Mouse (Mus musculus) A20 (cell line): ENCODE results near the gene Blzf1.

Experiments used
- DNase-seq: peaks from one replicate; pipeline ENCODE4 v3.0.0-alpha.2; 2011; ENCODE audit warnings: low read depth, low spot score

Blzf1 gene

GRCm38 (mm10) chr1:164294071-164294470 lies 13.2 kb downstream of the Blzf1 start:
- DNase-seq: no peak

- no peak for DNase-seq
Observed at GRCm38 (mm10) chr1:164292040-164292439, 15.2 kb downstream of the Blzf1 start.

GRCm38 (mm10) chr1:164287406-164287805 lies 19.9 kb downstream of the Blzf1 start:
- DNase-seq: no peak

GRCm38 (mm10) chr1:164284007-164284406 lies 23.3 kb downstream of the Blzf1 start:
- no peak for DNase-seq

GRCm38 (mm10) chr1:164279332-164279731 lies 28.0 kb downstream of the Blzf1 start:
- DNase-seq: no peak

GRCm38 (mm10) chr1:164276552-164276951 lies 30.7 kb downstream of the Blzf1 start:
- peak; percentile 28 for DNase-seq

GRCm38 (mm10) chr1:164275455-164275954 lies 31.8 kb downstream of the Blzf1 start, which contains the start of gene Ccdc181:
Ccdc181 (plus strand) TSS chr1:164275585.
- peak; percentile 99 for DNase-seq

- no peak for DNase-seq
Observed at GRCm38 (mm10) chr1:164273659-164274058, 33.6 kb downstream of the Blzf1 start.

GRCm38 (mm10) chr1:164270941-164271340 lies 36.3 kb downstream of the Blzf1 start:
- no peak for DNase-seq

- DNase-seq: no peak
Observed at GRCm38 (mm10) chr1:164261553-164261952, 45.7 kb downstream of the Blzf1 start.

GRCm38 (mm10) chr1:164260171-164261028 lies 46.9 kb downstream of the Blzf1 start:
- no peak for DNase-seq

GRCm38 (mm10) chr1:164254836-164255235 lies 52.5 kb downstream of the Blzf1 start:
- DNase-seq: no peak

GRCm38 (mm10) chr1:164252551-164252950 lies 54.7 kb downstream of the Blzf1 start:
- DNase-seq: no peak

- no peak for DNase-seq
Observed at GRCm38 (mm10) chr1:164251438-164251837, 55.9 kb downstream of the Blzf1 start.

- peak; percentile 42 for DNase-seq
Observed at GRCm38 (mm10) chr1:164250391-164251150, 56.7 kb downstream of the Blzf1 start.

GRCm38 (mm10) chr1:164249332-164249711 lies 58.0 kb downstream of the Blzf1 start:
- DNase-seq: no peak

GRCm38 (mm10) chr1:164248465-164249331 lies 58.6 kb downstream of the Blzf1 start, which contains the start of gene Slc19a2:
Slc19a2 (plus strand) TSS chr1:164249046.
- peak; percentile 98 for DNase-seq

- DNase-seq: peak; percentile 68
Observed at GRCm38 (mm10) chr1:164247971-164248370, 59.3 kb downstream of the Blzf1 start.

GRCm38 (mm10) chr1:164247442-164247841 lies 59.8 kb downstream of the Blzf1 start:
- no peak for DNase-seq

- DNase-seq: no peak
Observed at GRCm38 (mm10) chr1:164242809-164243208, 64.5 kb downstream of the Blzf1 start.

- DNase-seq: no peak
Observed at GRCm38 (mm10) chr1:164241494-164241893, 65.8 kb downstream of the Blzf1 start.
